Mouse (Mus musculus): Measurements from ENCODE around the gene Ube2b.
A peak's percentile ranks its signal among the peaks of the same experiment; 100 is the strongest.

Gene Ube2b

DNA sequence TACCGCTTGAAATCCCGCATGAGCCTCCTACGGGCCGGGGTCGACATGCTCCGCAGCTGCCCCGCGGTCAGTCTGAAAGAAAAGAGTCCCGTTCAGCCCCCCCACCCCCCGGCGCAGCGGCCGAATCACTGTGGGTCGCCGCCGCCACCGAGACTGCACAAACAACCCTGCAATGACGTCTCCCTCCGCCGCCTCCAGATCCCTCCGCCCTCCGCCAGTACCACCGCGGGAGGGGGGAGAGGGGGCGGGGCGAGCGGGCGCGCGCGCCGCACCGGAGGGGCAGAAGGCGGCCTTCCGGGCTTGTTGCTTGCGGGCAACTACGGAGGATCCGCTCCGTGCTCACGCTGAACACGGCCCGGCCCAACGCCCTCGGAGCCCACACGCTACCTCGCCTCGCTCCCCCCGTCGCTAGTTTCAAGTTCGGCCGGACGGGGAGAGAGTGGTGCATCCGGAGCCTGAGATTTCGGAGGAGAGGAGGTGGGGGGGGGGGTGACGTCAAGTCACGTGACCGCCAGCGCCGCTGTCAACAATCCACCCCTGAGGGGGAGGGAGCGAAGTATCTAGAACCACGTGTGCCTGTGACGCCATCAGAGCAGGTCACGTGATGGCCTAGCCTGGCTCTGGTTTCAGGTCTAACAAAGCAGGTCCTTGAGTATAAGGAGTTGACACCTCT lies at the start of gene Ube2b:
TSS of gene Ube2b (minus strand) at position 473 of the 673 bp plus-strand sequence.
- peak; percentile 96 to 97 for DNase-seq (ENCODE audit: low spot score in 2 of 2)

DNA sequence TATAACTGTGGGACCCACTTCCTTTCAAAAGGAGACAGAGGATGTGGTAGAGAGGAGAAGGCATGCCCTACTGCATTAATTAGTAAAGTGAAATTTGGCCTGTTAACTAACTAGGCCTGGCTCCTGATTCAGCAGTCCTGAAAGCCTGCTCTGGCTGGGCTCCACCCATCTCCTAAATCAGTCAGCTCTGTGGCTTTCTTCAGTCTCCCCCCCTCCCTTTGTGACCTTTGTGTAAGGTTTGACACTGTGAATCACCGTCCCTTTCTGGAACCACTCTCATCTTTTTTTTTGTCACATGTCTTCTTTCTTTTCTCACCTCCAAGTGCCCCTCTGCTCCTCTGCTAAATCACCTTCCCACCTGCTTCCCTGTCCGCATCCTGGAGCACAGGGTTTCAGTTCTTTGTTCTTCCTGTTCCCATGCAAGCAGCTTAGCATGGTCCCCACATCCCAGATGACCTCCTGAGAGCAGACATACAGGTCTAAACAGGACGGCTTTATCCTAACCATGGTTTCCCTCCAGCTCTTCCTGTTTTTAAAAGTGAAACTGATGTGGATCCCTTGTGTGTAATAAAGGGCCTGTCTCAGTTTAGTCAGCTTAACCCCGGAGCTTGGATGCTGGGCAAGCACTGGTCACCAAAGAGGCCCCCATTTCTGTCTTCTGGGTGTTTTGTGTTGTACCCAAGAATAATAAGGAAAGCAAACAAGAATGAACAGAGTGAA lies 46.0 kb upstream of the Ube2b start:
- peak in 1 of 2 experiments; percentile 15 for DNase-seq (ENCODE audit: low spot score in 2 of 2)

DNA sequence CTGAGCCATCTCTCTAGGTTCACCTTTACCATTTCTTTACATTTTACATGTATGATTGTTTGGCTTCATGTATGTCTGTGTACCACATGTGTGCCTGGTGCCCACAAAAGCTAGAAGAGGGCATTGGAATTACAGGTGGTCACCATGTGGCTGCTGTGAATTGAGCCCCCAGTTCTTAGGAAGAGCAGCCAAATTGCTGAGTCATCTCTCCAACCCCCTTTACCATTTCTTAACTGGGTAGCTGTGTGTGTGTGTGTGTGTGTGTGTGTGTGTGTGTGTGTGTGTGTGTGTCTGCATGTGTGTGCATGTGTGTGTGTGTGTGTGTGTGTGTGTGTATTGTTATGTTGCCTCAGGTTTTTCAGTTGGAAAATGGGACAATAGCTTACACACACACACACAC lies 43.6 kb upstream of the Ube2b start:
- DNase-seq (ENCODE audit: low spot score in 2 of 2), result no peak

DNA sequence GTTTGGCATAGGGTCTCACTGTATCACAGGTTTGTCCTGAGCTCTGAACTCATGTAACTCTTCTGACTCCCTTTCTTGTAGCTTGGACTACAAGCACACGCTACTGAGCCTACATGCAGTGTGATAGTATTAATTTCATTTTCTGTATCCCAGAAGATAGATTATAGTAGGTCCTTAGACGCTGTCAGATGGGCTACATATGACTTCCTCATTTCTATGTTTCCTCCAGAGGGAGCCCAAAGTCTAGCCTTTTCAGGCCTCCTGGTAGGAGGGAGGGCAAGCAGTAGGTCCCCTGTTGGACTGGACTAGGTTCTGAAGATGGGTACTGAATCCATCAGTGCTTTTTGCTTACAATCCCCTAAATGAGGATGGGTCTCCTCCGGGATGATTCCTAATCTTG lies 42.7 kb upstream of the Ube2b start:
- no peak for DNase-seq (ENCODE audit: low spot score in 2 of 2)

DNA sequence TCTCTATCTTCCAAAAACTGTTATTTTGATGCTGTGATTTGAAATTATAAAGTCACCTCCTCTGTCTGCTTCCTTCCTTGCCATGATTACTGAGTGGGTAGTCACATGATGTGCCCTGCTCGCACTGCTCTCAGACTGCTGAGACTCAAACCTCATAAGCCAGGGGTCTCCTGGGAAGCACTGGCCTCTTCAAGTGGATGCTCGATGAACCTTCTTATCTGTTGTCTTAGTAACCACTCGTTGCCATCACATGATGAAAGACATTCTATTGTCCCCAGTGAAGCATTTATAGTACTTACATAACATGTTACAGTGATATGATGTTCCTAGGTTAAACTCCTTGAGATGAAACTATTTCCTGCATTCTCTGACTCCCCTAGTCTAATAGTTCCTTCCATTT lies 37.1 kb upstream of the Ube2b start:
- DNase-seq (ENCODE audit: low spot score in 2 of 2), result no peak

DNA sequence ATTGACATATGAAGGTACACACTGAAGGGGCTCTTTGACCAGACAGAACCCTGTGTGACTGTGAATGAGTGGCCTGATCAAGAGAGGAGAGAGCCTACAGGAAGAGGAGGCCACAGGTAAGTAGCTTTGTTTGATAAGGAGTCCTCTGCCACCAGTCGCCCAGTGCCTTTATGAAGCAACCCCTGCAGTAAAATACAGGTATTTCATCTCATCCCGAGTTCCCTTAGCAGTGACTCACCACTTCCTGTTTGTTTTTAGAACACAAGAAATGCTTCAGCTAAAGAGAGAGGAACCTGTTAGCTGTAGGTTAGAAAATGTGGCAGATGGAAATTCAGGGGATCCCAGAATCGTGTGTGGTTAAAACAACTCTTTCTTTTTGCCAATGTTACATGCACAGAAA lies 35.3 kb upstream of the Ube2b start:
- DNase-seq (ENCODE audit: low spot score in 2 of 2), result no peak

DNA sequence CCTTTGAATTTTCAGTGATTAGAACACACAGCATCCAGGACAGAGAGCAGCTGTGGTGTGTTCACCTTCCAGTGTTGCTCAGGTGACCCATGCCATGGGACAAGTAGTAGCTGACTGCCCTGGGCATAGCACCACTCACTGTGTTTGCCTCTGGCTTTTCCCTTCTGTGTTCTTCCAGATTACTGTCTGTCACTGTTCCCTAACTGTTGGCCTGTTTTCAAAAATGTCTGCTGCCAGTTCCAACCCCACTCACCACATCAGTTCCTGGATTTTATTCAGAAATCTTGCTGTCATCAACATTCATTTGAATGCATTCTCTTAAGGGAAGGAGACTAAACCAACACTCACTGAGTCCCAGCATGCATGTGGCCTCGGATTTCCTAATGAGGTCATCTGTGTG lies 33.4 kb upstream of the Ube2b start:
- DNase-seq (ENCODE audit: low spot score in 2 of 2), result no peak

DNA sequence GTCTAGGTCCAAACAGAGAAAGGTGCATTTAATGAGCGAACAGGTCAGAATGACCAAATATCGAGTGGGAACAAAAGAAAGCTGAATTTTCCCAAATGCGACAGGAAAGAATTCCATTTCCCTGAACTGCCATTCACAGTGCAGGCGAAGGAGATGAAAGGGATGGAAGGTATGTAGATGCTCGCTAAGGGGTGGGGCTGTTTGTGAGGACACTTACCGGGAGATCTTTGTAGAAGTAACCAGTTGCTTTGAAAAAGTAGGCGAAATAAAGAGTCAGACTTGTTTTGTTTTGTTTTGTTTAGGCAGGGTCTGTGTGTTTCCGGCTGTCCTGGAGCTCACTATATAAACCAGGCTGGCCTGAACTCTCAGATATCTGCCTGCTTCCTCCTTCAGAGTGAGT lies 31.8 kb upstream of the Ube2b start:
- DNase-seq (ENCODE audit: low spot score in 2 of 2), result no peak

DNA sequence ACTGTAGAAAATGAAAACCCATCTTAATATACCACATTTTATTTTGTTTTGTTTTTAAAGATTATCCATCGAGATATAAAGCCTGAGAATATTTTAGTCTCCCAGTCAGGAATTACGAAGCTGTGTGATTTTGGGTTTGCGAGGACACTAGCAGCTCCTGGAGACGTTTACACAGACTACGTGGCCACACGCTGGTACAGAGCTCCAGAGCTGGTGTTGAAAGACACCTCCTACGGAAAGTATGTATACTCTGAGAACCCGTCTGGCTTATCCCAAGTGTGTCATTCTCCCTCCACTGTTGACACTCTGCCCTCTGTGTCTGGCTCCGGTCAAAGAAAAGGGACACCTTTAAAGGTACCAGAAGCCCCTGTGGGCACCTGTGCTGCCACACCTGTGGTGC lies 17.7 kb upstream of the Ube2b start:
- no peak for DNase-seq (ENCODE audit: low spot score in 2 of 2)

DNA sequence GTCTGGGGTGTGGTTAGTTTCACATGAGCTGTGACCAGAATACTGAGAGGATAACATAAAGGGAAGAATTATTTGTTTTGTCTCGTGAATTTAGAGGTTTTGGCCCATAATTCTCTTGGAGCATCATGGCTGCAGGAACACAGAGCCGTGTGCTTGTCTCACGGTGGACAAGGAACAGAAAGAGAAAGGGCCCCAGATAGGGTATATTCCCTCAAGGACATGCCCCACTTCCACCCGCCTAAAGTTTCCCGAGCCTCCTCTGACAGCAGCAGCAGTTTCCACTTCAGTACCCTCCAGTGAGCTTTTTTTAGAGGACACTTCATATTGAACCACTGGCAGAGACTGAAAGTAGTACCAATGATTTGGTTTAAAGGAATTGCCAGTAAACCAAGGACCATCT lies 11.0 kb upstream of the Ube2b start:
- no peak for DNase-seq (ENCODE audit: low spot score in 2 of 2)

DNA sequence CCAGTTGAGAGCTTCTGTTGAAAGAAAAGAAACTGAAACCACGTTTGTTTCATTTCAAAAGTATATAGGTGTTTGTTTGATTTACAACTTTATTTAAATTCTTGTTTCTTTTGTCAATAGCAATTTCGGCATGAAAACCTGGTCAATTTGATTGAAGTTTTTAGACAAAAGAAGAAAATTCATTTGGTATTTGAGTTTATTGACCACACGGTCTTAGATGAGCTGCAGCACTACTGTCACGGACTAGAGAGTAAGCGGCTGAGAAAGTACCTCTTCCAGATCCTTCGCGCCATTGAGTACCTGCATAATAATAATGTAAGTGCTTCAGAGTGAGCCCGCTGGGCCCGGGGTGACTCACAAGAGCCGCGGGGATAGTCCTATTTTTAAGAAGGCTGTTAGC lies 10.4 kb upstream of the Ube2b start:
- no peak for DNase-seq (ENCODE audit: low spot score in 2 of 2)

DNA sequence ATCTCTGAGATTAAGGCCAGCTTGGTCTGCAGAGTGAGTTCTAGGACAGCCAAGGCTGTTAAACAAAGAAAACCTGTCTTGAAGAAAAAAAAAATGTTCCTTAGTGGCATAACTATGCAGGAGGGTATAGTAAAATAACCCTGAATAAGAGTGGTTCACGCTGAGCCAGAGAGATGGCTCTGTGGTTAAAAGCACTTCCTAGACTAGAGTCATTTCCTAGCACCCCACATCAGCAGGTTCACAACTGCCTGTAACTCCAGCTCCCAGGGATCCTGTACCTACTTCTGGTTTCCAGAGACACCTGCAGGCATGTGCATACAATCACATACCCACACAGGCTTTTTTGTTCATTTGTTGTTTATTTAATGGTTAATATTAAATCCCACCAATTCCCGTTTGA lies 5.0 kb upstream of the Ube2b start:
- DNase-seq (ENCODE audit: low spot score in 2 of 2), result no peak

DNA sequence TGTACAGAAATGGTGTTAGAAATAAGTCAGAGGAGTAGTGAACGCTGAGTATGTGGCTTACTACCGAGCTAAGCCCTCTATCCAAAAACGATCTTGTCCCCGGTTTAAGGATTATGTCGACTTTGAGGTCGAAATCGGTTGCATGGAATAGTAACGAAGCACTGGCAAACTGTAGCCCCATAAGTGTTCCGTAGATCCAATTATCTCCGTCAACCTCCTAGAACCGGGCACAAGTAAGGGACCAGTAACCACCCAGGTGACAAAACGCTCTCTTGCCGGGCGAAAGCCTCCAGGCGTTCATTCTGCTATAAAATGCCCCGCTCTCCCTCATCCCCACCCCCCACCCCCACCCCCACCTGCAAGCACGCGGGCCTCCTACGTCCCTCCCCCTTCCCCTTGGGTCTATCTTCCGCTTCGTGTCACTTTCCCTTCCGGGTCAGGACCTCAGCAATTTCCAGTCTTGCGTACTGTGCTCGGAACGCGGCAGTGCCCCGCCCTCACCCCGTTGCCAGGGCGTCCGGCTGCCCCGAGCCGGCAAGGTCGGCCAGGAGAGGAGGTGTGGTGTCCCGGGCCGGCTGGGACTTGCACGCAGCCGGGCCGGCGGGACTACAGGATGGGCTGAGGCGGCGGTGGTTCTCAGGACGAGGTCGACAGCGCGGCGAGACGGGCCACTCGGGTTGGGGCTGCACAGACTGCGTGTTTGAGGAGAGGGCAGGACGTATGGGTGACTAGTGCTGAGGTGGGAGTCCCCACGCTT lies 3.4 kb upstream of the Ube2b start, which contains the start of gene Cdkl3:
TSS of gene Cdkl3 (plus strand) at position 450 of the 757 bp plus-strand sequence.
- DNase-seq (ENCODE audit: low spot score in 2 of 2), result peak; percentile 94 to 95

DNA sequence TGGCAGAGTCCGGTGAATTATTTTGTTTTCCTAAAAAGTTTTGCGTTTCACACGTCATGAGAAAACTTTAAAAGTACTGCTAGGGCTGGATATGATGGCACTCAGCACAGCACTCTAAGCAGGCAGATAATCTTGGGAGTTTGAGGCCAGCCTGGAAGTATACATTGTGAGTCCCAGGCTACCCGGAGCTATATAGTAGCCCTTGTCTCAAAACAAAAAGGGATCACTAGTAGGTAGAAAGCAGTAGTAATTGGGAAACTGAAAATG lies 2.9 kb upstream of the Ube2b start:
- DNase-seq (ENCODE audit: low spot score in 2 of 2), result no peak

DNA sequence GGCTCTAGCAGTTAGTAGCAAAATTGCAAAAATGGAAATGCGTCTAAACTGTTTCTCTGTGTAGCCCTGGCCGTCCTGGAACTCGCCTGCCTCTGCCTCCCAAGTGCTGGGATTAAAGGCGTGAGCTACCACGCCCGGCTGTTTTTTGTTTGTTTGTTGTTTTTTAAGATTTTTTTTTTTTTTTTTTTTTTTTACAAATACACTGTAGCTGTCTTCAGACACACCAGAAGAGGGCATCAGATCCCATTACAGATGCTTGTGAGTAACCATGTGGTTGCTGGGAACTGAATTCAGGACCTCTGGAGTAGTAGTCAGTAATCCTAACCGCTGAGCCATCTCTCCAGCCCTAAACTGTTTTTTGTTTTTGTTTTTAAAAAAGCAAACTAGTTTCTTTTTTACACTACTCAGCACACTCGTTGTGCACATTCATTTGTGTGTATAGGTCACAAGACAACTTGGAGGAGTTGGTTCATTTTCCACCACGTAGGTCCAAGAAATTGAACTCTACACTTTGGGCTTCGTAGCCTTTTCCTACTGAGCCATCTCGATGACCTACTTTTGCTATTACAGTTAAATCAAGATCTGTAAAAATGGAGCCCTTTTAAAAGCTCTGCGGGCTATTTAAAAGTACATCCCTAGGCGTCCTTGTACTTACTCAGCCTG lies 2.4 kb upstream of the Ube2b start:
- DNase-seq (ENCODE audit: low spot score in 2 of 2), result no peak

DNA sequence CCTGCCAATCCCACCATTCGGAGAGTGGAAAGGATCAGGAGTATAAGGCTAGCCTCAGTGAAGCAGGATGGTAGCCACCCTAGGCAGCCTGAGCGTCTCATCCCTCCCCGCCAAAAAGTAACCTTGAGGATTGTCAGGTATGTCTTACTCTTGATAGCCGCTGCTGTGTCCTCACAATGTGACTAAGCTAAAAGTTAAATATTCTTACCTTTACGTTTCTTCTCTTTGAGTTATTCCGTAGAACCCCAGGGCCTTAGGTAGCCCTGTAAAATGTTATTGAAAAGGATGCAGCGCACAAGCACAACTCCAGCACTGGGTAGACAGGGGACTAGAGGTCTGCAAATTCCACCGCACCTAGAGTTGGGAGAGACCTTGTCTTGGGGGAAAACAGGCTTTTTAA lies 1.3 kb upstream of the Ube2b start:
- DNase-seq (ENCODE audit: low spot score in 2 of 2), result no peak

DNA sequence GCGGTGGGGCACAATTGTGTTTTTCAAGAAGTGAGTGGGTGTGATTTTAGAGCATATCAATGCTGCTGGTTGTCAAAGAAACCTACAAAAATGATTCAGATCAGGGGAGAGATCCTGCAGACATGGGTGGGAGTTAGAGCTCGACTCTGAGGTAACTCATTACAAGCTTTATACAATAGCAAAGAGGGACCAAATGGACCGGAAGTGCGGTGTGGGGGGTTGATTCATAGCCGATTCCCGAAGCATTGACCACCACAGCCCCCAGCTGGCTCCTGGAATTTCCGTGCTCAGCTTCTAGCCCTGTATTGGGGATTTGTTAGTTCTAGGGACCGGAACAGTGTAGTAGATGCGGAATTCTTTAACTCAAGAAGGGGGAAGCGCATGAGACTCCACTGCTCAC lies 779 bp upstream of the Ube2b start:
- no peak for DNase-seq (ENCODE audit: low spot score in 2 of 2)

DNA sequence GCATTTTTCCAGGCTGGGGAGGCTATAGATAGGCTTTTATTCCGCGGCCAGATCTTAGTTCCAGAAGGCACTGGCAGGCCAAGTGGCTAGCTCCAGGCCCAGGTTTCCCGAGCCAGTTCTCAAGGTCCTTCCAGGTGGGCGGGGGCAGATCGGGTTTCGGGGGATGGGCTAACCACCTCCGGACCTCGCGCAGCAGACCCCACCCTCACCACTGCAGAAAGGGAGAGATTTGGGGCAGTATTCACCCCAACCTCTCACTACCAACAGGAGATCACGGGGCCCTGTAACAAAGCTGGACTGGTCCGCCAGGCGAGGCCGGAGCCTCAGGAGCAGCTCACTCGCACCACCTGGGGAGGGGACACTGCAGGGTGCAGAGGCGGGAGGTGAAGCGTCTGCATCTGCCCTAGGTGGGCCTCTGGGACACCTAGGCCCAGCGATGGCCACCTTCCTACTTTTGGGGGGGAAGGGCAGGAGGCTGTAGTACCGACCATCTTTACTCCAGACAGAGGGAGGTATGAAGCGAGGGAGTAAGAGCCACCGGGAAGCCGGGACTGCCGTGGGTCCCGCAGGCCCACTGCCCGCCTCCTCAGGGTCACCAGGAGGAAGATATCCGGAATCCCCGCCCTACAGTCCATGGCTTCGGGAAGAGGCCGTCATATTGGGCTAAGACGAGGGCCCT lies 812 bp downstream of the Ube2b start:
- DNase-seq (ENCODE audit: low spot score in 2 of 2), result peak; percentile 76 to 79

DNA sequence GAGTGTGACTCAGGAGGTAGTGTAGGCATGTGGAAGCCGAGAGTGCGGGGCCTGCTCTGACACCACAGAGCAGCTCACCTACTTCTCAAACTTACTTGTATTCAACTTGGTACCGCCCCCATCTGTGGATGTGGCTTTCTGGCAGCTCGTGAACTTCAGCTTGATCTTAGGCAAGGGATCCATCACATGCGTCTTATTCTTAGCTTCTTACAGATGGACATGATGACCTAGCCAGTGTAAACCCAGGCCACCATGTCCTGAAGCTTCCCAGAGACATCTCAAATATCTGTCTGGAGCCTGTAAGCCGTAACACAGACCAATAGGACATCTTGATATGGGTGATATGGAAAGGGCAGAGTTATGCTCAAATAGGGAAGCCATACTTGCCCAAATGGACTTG lies 28.9 kb downstream of the Ube2b start:
- DNase-seq (ENCODE audit: low spot score in 2 of 2), result no peak

DNA sequence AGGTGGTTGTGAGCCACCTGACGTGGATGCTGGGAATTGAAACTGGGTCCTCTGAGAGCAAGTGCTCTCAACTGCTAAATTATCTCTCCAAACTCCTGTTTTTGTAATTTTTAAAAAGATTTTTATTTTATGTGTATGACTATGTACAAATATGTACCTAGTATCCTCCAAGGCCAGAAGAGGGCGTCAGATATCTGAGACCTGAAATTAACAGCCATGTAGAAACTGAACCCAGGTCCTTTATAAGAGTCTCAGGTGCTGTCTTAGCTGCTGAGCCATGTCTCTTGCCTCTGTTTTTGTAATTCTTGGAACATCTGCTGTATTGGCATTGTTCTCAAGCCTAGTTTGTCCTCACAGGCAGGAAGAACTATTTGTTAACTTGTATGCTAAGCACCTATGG lies 31.1 kb downstream of the Ube2b start:
- DNase-seq (ENCODE audit: low spot score in 2 of 2), result no peak

DNA sequence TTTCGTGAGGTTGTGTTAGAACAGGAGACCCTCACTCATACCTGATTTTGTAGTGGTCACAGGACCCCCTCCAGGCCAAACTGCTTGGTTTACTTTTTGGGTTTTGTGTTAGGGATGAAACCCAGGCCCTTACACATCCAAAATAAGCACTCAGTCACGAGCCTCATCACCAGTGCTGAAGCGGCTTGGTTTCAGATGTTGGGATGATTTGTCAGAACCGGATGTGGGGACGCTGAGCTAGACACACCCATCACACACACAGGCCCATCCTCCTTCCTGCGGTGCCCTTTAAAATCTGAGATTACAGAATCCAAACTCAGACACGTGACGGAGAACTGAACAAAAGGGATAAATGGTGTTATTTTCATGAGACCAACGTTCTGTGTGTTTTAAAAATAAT lies 31.7 kb downstream of the Ube2b start:
- no peak for DNase-seq (ENCODE audit: low spot score in 2 of 2)

All from heart, adult 9 months (tissue).